Mouse (Mus musculus) erythroblast, embryonic 14.5 days (primary cell): ENCODE results near the gene Nudt3. TPM values are rescaled to one million over a fixed set of nuclear protein-coding genes. Genes with fewer than 3 reads are reported as not detected.

Experiments used
- H3K27me3 ChIP-seq: 2 replicates; pipeline ENCODE4 v1.6.1; 2012; ENCODE audit warnings: inconsistent platforms; ENCODE audit not compliant: control insufficient read depth
- H3K36me3 ChIP-seq: 2 replicates; pipeline ENCODE4 v1.6.1; 2012; ENCODE audit warnings: mild to moderate bottlenecking, inconsistent platforms; ENCODE audit not compliant: control insufficient read depth
- H3K4me1 ChIP-seq: 2 replicates; pipeline ENCODE4 v1.6.1; 2012; ENCODE audit warnings: inconsistent platforms; ENCODE audit not compliant: control insufficient read depth
- H3K4me3 ChIP-seq: replicated peaks from 2 replicates; pipeline ENCODE3; 2012; ENCODE audit warnings: moderate library complexity, mild to moderate bottlenecking, inconsistent platforms
- H3K9me3 ChIP-seq: 2 replicates; pipeline ENCODE4 v1.6.1; 2012; ENCODE audit warnings: low read length, inconsistent platforms, mixed read lengths; ENCODE audit not compliant: control insufficient read depth
- GATA1 ChIP-seq: IDR thresholded peaks from 2 replicates; pipeline ENCODE4 v1.6.1; 2012; ENCODE audit warnings: low read length, inconsistent platforms, mixed read lengths
- TAL1 ChIP-seq: IDR thresholded peaks from 3 replicates; pipeline ENCODE4 v1.6.1; 2012; ENCODE audit warnings: low read length, inconsistent platforms, mixed read lengths
- polyA plus RNA-seq: library from polyadenylated mRNA; stranded (reverse); fragments of >175 nt; gene quantifications from 2 replicates; pipeline ENCODE4 v1.2.3, GENCODE M21; 2012

Nudt3 gene
- 5.1 and 6.4 TPM in 2 replicates for polyA plus RNA-seq

DNA sequence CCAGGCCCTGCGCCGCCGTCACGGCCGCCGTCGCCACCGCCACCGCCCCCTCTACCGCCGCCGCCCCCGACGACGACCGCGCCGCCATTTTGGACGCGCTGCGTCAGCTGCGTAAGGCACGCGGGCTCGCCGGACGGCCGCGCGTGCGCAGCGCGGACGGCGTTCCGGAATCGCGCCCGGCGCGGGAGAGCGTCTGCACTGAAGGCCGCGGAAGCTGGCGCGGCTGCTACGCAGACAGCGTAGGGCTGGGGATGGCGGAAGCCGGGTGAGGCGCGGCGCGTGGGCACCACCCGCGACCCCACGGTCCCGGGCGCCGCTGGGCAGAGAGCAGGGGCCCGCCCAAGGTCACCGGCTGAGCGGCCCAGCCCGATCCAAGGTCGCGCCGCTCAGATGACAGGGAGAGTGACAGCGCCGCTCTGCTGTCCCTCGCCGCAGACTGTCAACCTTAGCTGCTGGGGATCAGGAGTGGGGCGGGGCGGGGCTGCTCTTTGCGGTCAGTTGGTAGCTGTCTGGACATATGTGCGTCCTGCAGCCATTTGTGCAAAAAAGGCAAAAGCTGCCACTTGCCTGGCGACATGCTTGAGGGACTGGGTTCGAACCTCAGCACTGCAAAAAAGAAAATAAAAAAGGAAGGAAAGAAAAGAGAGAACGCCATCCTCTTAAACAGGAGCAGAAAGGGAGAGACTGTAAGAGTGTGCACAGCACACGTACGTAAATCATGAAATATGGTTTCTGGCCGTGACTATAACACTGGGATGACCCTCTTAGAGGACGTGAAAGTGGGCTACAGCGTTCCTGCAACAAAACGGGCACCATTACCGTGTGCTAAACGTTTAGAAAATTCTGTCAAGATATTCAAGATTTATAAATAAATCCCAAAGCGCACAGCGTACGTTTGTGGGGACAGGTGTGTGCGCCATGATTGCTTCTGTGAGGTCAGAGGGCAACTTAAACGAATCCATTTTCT lies at the start of gene Nudt3:
Gene Nudt3, minus strand, starts transcription at position 136 of the 967 bp plus-strand sequence.
- TF ChIP-seq TAL1 (no peak), GATA1 (no peak)
- peak within 1 kb of the TSS; percentile 94 for H3K4me3 ChIP-seq
- no peaks in the 10 kb centered on the region for H3K9me3 ChIP-seq
- H3K27me3 ChIP-seq, result no peaks in the 10 kb centered on the region
- H3K4me1 ChIP-seq, result peaks cover 59% of the 10 kb centered on the region
- peaks cover 8% of the 10 kb centered on the region for H3K36me3 ChIP-seq

DNA sequence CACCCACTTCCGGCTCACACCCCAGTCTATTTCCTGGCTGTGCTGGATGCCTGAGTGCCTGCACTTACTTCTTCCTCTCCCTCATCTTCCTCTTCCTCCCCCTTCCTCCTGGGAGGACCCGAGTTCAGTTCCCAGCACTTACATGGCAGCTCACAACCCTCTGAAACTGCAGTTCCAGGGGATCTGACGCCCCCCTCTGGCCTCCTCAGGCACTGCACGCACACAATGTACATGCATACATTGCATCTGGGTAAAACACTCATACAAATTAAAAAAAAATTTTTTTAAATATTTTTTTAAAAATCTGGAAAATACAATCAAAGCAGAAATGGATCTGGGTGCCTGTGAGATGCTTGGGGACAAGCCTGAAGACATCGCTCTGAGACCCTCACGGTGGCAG lies 48.4 kb upstream of the Nudt3 start:
- peaks cover 3% of the 10 kb centered on the region; the same call in 1 of the 2 replicates for H3K9me3 ChIP-seq
- no peak overlapping the region for H3K4me3 ChIP-seq
- no peaks in the 10 kb centered on the region for H3K36me3 ChIP-seq
- TF ChIP-seq GATA1 (no peak), TAL1 (no peak)
- no peaks in the 10 kb centered on the region for H3K27me3 ChIP-seq
- H3K4me1 ChIP-seq, result no peaks in the 10 kb centered on the region

DNA sequence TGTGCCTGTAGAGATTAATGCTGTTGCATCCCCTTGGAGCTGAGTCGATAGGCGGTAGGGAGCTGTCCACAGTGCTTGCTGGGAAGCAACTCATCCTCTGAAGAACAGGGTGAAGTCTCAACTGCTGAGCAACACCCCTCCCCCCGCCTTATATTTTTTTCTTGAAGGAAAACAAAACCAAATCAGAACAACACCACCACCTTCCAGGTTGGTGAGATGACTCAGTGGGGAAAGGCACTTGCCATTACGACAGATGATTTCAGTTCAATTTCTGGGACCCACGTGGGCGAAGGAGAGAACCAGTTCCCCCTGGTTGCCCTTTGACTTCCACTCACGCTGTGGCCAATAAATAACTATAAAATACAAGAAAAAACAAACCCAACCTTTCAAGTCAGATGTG lies 35.5 kb upstream of the Nudt3 start:
- Histone ChIP-seq H3K4me1 (peaks cover 7% of the 10 kb centered on the region), H3K36me3 (no peaks in the 10 kb centered on the region), H3K4me3 (no peak overlapping the region), H3K9me3 (peaks cover 4% of the 10 kb centered on the region), H3K27me3 (peaks cover 39% of the 10 kb centered on the region)
- no peak for TF ChIP-seq GATA1
- no peak for TF ChIP-seq TAL1

DNA sequence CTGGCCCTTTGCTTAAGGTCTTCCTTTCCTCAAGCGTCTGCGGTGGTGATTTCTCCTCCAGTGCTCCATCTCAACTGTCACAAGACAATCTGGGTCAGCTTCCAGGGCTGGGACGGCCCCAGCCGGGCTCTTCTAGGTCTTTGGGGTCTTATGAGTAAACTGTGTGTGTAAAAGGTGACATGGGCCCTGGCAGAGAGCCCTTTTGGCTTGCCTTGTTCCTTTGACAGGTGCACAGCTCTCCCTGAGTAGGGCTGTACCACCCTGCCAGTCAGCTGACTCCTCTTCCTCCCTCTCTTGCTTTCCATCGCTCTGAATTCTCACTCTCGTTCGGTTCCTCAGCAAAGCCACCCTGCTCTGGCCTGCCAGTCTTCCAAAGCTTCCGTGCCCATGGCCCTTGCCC lies 33.8 kb upstream of the Nudt3 start:
- no peaks in the 10 kb centered on the region for H3K36me3 ChIP-seq
- peaks cover 12% of the 10 kb centered on the region for H3K4me1 ChIP-seq
- H3K9me3 ChIP-seq, result peaks cover 6% of the 10 kb centered on the region
- no peak overlapping the region for H3K4me3 ChIP-seq
- TF ChIP-seq TAL1 (no peak), GATA1 (no peak)
- peaks cover 53% of the 10 kb centered on the region for H3K27me3 ChIP-seq

DNA sequence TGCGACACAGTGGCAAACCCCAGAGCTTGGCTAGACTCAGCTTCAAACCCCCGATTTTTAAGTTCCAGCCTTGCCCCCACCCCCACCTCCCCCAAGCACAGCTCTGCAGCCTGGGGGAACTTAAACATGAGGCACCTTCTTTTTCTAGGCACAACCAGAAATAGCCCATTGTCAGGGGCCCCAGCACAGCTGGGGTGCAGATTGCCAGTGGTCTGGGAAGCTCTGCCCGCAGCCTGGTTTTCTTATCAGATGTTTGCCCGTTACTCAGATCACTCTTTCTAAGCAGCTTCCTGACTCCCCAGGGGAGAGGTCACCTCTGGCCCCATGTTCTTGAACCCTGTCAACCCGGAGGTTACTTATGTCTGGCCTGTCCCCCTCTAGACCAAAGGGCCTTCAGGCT lies 33.1 kb upstream of the Nudt3 start:
- Histone ChIP-seq H3K4me3 (no peak overlapping the region), H3K36me3 (no peaks in the 10 kb centered on the region), H3K4me1 (peaks cover 12% of the 10 kb centered on the region), H3K9me3 (peaks cover 6% of the 10 kb centered on the region), H3K27me3 (peaks cover 58% of the 10 kb centered on the region)
- TF ChIP-seq GATA1 (no peak), TAL1 (no peak)

DNA sequence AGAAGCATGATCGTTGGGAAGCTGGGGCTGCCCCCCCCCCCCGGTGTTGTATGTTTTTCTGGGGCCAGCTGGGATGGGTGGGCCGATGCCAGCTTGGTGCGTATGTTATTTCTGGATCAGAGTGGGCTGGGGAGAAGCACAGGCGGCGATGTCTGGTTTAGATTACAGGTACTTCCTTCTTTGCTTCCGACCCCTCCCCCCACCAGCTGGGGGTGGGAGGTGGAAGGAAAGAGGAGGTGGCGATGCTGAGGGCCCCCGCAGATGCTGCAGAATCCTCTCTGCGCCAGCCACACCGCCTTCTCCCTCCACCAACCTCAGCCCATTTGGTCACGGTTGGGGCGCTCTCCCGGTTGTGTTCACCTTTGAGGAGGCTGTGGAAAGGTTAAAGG lies 32.7 kb upstream of the Nudt3 start:
- no peak for TF ChIP-seq TAL1
- no peak for TF ChIP-seq GATA1
- Histone ChIP-seq H3K27me3 (peaks cover 58% of the 10 kb centered on the region), H3K4me3 (no peak overlapping the region), H3K36me3 (no peaks in the 10 kb centered on the region), H3K9me3 (peaks cover 6% of the 10 kb centered on the region), H3K4me1 (peaks cover 12% of the 10 kb centered on the region)

DNA sequence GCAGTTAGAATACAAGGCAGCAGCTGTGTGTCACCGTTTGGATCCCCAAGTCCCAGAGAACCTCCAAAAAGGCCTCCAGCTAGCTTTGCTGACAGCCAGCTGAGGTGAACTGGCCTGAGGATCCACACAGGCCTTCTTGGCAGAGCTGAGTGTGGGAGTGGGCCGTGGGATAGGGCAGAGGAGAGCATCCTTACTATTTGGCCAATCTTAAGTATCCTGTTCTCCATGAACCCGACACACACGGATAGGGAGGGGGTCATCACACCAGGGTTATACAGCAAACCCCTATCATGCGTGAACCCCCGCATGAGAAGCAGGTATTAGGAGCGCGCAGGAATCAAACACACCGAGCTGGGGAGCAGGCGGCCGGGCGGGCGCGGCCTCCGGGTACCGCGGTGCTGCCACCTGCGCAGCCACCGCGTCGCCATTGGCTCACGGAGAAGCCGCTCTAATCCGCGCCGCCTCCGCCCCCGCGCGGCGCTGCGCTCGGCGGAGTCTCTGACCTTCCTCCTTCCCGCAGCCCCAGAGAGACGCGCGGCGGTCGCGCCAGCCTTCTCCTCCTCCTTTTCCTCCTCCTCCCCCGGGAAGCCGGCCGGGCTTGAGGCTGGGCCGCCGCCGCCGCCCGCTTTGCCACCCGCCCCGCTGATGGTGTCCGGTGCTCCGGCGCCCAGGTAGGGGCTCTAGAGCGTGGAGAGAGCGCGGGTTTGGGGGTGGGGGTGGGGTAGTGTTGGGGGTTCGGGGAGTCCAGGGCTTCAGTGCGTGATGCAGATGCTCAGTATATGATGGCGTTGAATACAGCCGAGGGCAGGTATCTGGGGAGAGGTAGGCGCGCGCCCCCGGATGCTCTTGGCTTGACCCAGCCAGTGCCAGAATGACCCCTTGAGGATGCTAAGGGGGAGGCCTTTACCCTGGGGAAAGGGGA lies 32.1 kb upstream of the Nudt3 start, which contains the start of gene Pacsin1:
Gene Pacsin1, plus strand, starts transcription at position 421 of the 922 bp plus-strand sequence.
- Histone ChIP-seq H3K9me3 (peaks cover 6% of the 10 kb centered on the region), H3K36me3 (no peaks in the 10 kb centered on the region), H3K27me3 (peaks cover 61% of the 10 kb centered on the region), H3K4me1 (peaks cover 13% of the 10 kb centered on the region), H3K4me3 (no peak within 1 kb of the TSS)
- no peak for TF ChIP-seq TAL1
- no peak for TF ChIP-seq GATA1

DNA sequence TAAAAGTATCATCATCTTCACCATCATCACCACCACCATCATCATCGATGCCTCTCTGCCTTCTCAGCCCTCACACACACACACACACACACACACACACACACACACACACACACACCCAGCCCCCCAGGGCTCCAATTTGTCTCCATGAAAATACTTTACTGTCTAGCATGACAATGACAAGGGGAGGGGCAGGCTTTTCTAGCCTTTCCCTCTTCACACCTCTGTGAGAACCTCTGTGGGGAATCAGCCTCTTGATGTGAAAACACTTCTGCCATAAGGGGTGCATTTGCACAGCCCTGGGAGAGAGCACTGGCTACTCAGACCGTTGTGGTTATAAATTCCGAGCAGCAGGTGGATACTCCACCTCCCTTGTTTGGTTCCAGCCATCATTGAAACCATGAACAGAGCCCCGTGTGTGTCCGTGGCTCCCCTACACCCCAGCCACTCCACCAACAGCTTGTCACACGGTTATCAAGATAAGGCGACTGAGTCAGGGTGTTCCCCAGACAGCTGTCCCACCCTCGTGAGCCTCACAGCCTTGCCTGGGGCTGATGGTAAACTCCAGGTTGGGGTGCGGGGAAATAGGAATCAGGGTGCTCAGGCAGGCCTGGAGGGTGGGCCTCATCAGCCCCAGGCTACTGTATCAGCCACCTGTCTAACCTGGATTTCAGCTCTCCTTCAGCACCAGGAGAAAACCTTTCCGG lies 30.1 kb upstream of the Nudt3 start:
- TF ChIP-seq TAL1 (no peak), GATA1 (no peak)
- peaks cover 15% of the 10 kb centered on the region for H3K4me1 ChIP-seq
- H3K36me3 ChIP-seq, result no peaks in the 10 kb centered on the region
- H3K4me3 ChIP-seq, result no peak overlapping the region
- H3K9me3 ChIP-seq, result peaks cover 2% of the 10 kb centered on the region; the same call in 1 of the 2 replicates
- H3K27me3 ChIP-seq, result peaks cover 66% of the 10 kb centered on the region
